Mouse (Mus musculus) forebrain, embryonic 10.5 days (tissue): ENCODE measurements around the gene Fasn. TPM values are rescaled to one million over a fixed set of nuclear protein-coding genes. Genes with fewer than 3 reads are reported as not detected.
"Not testable (repeated sequence)": the region's sequence is repeated elsewhere in the genome, so short reads cannot be mapped to it uniquely, and the experiment has no call there.

Source experiments
- DNase-seq: peaks from one replicate; pipeline ENCODE4 v3.0.0-alpha.2; 2017; ENCODE audit warnings: low spot score; ENCODE audit errors: extremely low spot score
- H3K27ac ChIP-seq: fragments of 300-500 bp; sonication (generic); 2 replicates; pipeline ENCODE4 v1.5.1; 2016; ENCODE audit warnings: mild to moderate bottlenecking
- H3K27me3 ChIP-seq: fragments of 300-500 bp; sonication (generic); 2 replicates; pipeline ENCODE4 v1.6.1; 2016; ENCODE audit warnings: mild to moderate bottlenecking; ENCODE audit not compliant: poor library complexity, severe bottlenecking
- H3K36me3 ChIP-seq: fragments of 300-500 bp; sonication (generic); replicated peaks from 2 replicates; pipeline ENCODE4 v1.6.1; 2016; ENCODE audit warnings: mild to moderate bottlenecking, moderate library complexity
- H3K4me1 ChIP-seq: fragments of 300-500 bp; sonication (generic); 2 replicates; pipeline ENCODE4 v1.6.1; 2016
- H3K4me3 ChIP-seq: fragments of 300-500 bp; sonication (generic); 2 replicates; pipeline ENCODE4 v1.5.1; 2016; ENCODE audit warnings: mild to moderate bottlenecking, moderate library complexity
- H3K9me3 ChIP-seq: fragments of 300-500 bp; sonication (generic); 2 replicates; pipeline ENCODE4 v1.6.1; 2016; ENCODE audit warnings: mild to moderate bottlenecking, moderate library complexity
- WGBS: fragments of 180-500 bp; shearing (Covaris S2); methylation state at CpG from one replicate; pipeline ENCODE4 v1.1.7; 2016; 5-methylcytosine and 5-hydroxymethylcytosine counted together
- polyA plus RNA-seq: library from polyadenylated mRNA; unstranded; fragments of >200 nt; fragmentation: Nextera tagmentation; extraction: Ambion mirVana; gene quantifications from 2 replicates; pipeline ENCODE4 v1.2.1, GENCODE M21; 2016

Gene Fasn
- polyA plus RNA-seq, 1 experiment from 2014 or later = 144 TPM

DNA sequence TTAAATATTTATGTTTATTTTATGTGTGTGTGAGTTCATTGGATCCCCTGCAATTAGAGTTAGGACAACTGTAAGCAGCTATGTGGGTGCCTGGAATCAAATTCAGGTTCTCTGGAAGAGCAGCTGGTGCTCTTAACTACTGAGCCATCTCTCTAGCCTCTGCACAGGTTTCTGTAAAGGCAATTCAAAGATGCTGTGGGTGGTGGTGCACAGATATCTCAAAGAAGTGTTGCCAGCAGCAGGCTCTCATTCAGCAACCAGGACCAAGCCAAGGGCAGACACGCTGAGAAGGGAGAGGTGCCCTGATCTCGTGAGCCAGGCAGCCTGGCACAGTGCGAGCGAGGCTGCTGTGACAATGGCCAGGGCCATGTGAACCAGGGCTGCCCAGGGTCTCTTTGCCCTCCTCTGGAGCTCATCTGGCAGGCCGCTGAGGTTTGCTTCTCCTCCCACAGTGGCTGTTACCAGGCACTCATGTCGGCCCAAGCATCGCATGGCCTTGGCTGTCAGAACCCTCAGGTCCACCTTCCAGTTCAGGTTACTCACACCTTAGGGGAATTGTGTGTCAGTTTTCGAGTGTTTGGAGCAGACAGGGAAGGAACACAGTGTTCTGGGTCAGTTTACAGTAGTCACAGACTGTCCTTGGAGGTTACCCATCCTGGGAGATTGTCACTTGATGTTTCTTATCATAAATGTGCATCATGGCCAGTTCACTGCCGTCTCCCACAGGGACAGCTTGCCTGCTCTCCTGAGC, 22.6 kb upstream of the Fasn start:
- Histone ChIP-seq H3K27me3 (no peaks in the 10 kb centered on the region), H3K9me3 (no peaks in the 10 kb centered on the region), H3K36me3 (peaks cover 14% of the 10 kb centered on the region; the same call in 1 of the 2 replicates), H3K27ac (no peak overlapping the region), H3K4me1 (peaks cover 6% of the 10 kb centered on the region), H3K4me3 (no peak overlapping the region)
- DNase-seq = no peak
- WGBS = 91% methylated on average over 9 of the region's 9 CpGs

DNA sequence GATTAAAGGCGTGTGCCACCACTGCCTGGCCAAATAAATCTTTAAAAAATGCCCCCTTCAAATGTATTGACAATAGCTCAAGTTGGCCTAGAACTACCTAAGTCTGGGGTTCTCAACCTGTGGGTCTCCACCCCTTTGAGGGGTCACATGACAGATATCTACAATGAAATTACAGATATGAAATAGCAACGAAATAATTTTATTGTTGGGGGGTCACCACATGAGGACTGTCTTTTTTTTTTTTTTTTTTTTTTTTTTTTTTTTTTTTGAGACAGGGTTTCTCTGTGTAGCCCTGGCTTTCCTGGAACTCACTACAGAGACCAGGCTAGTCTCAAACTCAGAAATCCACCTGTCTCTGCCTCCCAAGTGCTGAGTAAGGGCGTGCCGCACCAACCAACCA, 20.0 kb upstream of the Fasn start:
- no peaks in the 10 kb centered on the region for H3K9me3 ChIP-seq

DNA sequence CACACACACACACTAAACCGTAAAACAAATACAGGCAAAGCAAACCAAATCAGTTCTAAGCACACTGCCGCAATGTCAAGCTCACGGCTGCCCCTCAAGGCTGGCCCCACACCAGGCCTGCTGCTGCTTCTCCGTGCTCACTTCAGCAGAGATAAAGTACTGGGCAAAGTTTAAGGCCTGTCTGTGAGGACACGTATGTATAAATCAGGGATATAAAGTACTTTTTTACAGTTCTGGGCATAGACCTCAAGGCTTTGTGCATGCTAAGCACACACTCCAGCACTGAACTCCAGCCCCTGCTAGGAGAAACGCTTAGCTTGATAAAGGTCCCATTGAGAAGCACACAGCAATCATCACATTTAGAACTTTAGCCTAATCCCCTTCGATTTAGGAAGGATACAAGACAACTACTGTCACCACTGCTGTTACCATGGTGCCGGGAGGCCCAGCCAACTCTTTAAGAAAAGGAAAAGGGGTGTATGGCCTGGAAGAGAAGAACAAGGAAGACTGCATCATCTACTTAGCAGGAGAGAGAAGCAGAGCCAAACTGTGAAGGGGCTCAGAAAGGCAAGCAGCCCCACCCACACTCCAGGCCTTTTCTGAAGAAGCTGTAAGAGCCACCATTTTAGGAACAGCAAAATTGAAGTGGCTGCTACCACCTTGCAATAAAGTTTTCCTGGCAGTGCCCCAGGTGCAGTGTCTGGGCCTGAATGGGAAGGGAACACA, 9.4 kb upstream of the Fasn start:
- peaks cover 17% of the 10 kb centered on the region; the same call in 1 of the 2 replicates for H3K36me3 ChIP-seq
- DNase-seq = peak; percentile 44
- H3K27me3 ChIP-seq = no peaks in the 10 kb centered on the region
- 56% methylated on average over 8 of the region's 8 CpGs for WGBS
- peak overlapping the region; percentile 18; the same call in 1 of the 2 replicates for H3K4me3 ChIP-seq
- no peaks in the 10 kb centered on the region for H3K9me3 ChIP-seq
- peaks cover 42% of the 10 kb centered on the region for H3K4me1 ChIP-seq
- H3K27ac ChIP-seq = peak overlapping the region; percentile 75

More for the DNA sequence above, 20.0 kb upstream of the Fasn start:
- no peaks in the 10 kb centered on the region for H3K27me3 ChIP-seq
- no peak overlapping the region for H3K4me3 ChIP-seq
- no peak overlapping the region for H3K27ac ChIP-seq
- no peak for DNase-seq
- WGBS = 95% methylated on average over 4 of the region's 4 CpGs
- H3K4me1 ChIP-seq = no peaks in the 10 kb centered on the region
- H3K36me3 ChIP-seq = peaks cover 14% of the 10 kb centered on the region; the same call in 1 of the 2 replicates

DNA sequence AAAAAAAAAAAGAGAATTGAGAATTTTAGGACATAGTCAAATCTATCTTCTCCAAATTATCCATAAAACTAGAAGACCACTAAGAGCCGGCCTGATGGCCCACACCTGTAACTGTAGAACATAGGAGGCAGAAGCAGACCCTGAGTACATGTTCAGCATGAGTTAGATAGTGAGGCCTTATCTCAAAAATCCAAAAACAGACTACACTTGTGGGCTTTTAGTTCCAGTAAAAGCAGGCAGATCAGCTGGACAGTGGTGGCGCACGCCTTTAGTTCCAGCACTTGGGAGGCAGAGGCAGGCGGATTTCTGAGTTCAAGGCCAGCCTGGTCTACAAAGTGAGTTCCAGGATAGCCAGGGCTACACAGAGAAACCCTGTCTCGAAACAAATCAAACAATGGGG, 8.6 kb upstream of the Fasn start:
- H3K36me3 ChIP-seq = peaks cover 17% of the 10 kb centered on the region; the same call in 1 of the 2 replicates
- not testable (repeated sequence) for DNase-seq, H3K4me3 ChIP-seq, H3K27me3 ChIP-seq, H3K9me3 ChIP-seq
- WGBS = 92% methylated on average over 5 of the region's 5 CpGs
- H3K4me1 ChIP-seq = peaks cover 44% of the 10 kb centered on the region
- H3K27ac ChIP-seq = peak overlapping the region; percentile 75

DNA sequence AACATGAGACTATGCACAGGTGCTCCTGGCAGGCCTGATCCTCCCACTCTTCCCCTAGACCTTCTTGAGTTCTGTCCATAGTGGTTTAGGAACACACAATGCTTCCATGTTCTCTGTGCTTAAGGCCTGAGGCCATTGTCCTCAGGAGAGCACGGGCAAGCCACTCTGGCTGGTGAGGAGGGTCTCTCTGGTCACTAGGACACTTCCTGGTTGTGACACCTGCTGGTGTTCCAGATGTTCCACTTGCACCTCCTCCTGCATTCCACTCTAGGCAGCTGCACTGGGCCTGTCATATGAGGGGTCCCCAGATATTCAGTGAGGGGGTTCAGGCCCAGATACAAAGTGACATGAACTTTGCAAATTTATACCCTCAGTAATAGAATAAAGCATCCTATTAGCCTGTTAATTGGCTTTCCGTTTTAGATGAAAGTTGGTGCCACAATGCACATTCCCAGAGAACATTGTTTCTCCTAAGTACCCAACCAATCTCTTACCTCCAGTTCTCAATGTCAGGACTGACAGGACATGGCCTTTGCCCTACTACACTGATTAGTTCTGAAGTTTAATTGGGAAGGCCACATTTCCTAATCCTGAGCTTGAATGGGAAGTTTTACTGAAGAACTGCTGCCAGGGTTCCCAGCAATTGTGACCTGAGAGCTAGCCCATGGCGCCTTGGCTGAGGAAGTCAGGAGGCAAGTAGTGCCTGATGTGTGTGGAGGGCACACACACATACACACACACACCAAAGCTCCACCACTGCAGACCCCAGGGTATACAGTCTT, 7.5 kb upstream of the Fasn start:
- Histone ChIP-seq H3K27ac (peak overlapping the region; percentile 26; the same call in 1 of the 2 replicates), H3K4me1 (peaks cover 52% of the 10 kb centered on the region), H3K36me3 (peaks cover 17% of the 10 kb centered on the region; the same call in 1 of the 2 replicates), H3K27me3 (no peaks in the 10 kb centered on the region), H3K4me3 (no peak overlapping the region; the same call in 1 of the 2 replicates), H3K9me3 (no peaks in the 10 kb centered on the region)
- 78% methylated on average over 3 of the region's 3 CpGs for WGBS
- DNase-seq = no peak

DNA sequence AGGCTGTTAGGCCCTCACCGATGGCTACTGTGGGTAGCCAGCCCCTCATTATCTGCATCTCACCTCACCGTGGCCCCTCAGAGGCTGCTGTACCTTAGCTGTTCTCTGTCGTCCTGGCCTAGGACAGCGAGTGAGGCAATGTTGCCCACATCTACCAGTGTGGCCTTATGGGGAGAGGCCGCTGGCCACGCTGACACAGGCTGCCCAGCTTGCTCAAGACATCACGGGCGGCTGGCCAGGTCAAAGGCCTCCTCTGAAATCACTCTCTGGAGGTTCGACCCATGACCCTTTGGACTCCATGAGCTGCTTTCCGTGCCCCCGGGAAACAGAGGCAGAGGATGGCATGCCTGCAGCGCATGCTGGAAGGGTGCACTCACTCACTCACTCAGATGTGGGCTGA, 6.3 kb upstream of the Fasn start:
- peaks cover 26% of the 10 kb centered on the region for H3K36me3 ChIP-seq
- H3K27ac ChIP-seq = peak overlapping the region; percentile 54
- no peak overlapping the region for H3K4me3 ChIP-seq
- 89% methylated on average over 12 of the region's 12 CpGs for WGBS
- H3K27me3 ChIP-seq = no peaks in the 10 kb centered on the region
- no peak for DNase-seq
- H3K9me3 ChIP-seq = no peaks in the 10 kb centered on the region
- H3K4me1 ChIP-seq = peaks cover 63% of the 10 kb centered on the region

DNA sequence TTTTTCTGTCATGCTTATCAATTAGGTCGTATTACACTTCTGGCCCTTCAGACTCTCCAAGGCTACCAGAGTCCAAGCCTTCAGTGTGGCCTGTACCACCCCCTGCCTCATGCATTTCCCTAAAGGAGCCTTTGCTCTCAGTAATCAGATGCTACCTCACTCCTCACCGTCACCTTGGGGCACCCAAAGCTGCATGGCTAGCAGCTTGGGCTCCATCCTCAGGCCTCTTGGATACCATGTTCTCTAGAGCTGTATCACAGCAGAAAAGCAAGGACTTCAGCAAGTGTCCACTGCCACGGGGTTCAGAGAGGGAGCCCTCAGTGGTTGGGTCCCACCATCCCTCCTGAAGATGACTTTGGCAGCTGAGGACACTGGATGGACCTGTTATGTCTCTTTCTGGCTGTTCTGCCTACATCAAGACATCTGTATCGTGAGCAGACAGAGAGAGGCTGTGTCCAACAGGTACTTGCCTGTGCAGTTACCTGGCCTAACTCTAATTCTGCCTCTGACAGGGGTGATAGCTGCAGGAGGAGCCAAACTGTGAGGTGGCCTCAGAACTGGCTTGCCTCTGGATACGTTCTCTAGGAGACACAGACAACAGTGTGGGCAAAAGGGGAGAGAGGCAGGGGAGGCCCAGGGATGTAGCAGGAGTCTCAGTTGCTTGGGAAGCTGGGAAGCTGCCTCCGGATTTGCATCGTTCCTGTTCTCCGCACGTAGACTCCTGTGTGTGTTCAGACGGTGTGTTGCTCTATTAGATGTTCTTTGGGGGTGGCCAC, 5.6 kb upstream of the Fasn start:
- Histone ChIP-seq H3K9me3 (no peaks in the 10 kb centered on the region), H3K27ac (peak overlapping the region; percentile 54), H3K36me3 (peaks cover 27% of the 10 kb centered on the region), H3K4me3 (no peak overlapping the region), H3K27me3 (no peaks in the 10 kb centered on the region), H3K4me1 (peaks cover 68% of the 10 kb centered on the region)
- no peak for DNase-seq
- 89% methylated on average over 10 of the region's 10 CpGs for WGBS

DNA sequence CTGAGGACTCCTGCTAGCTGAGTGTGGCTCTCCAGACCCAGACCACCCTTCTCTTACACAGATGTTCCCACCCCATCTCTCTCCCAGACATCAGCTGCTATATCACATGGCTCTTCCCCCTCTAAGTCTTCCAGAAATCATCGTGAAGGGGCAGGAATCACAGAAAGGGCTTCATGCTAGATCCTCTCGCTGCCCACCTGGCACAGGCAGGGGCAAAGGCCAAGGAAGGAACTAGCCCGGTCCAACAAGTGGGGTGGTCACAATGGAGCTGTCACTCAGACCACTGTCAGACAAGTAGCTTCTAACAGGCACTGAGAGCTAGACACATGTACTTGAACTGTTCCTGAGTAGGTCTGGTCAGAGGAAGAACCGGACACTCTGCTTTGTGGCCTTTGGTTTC, 4.1 kb upstream of the Fasn start:
- DNase-seq = no peak
- WGBS = 75% methylated on average over 4 of the region's 4 CpGs
- no peaks in the 10 kb centered on the region for H3K27me3 ChIP-seq
- H3K4me3 ChIP-seq = no peak overlapping the region
- H3K27ac ChIP-seq = peak overlapping the region; percentile 99
- H3K9me3 ChIP-seq = no peaks in the 10 kb centered on the region
- peaks cover 57% of the 10 kb centered on the region for H3K4me1 ChIP-seq
- peaks cover 27% of the 10 kb centered on the region for H3K36me3 ChIP-seq

DNA sequence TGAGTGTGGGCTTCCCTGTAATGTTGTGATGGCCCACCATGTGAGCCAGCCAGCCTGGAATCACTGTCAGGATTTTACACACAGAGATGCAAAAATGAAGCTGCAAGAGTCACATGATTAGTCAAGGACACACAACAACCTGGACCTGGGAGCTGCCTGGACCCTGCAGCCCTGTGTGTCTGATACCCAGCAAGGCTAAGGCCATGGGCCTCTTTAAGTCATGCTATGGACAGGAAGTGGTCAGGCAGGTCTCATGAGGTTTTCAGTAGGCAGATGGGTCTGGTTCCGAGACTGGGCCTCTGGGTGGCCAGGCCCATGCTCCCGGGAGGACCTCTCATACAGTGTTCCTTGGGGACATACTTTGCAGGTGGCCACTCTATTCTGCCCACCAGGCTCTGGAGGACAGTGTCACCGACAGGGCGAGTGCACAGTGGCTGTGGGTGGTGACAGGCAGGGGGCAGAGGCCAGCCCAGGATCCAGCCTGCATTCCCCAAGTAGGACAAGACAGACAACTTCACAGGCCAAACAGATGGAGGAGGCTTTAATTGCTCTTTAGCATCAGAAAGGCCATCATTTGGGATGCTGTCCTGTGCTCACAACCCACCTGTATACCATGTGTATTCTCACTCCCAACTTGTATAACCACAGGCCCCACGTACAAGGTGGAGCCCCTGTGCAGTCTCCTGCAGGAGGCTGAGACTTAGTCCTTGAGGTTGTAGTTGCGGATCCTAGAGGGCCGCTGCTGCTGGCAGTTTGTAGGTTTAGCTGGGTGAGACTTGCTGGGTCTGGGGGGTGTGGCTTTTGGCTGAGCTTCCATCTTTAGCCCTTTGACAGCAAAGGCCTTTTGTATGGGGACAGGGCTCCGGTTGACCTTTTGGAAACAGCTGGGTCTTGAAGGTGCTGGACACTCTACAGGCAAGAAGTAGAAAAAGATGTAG, 1.9 kb upstream of the Fasn start:
- WGBS = 86% methylated on average over 8 of the region's 8 CpGs
- no peaks in the 10 kb centered on the region for H3K27me3 ChIP-seq
- H3K9me3 ChIP-seq = no peaks in the 10 kb centered on the region
- DNase-seq = no peak
- peak overlapping the region; percentile 99 for H3K27ac ChIP-seq
- peak overlapping the region; percentile 94; the same call in 1 of the 2 replicates for H3K4me3 ChIP-seq
- peaks cover 39% of the 10 kb centered on the region for H3K36me3 ChIP-seq
- peaks cover 62% of the 10 kb centered on the region for H3K4me1 ChIP-seq

DNA sequence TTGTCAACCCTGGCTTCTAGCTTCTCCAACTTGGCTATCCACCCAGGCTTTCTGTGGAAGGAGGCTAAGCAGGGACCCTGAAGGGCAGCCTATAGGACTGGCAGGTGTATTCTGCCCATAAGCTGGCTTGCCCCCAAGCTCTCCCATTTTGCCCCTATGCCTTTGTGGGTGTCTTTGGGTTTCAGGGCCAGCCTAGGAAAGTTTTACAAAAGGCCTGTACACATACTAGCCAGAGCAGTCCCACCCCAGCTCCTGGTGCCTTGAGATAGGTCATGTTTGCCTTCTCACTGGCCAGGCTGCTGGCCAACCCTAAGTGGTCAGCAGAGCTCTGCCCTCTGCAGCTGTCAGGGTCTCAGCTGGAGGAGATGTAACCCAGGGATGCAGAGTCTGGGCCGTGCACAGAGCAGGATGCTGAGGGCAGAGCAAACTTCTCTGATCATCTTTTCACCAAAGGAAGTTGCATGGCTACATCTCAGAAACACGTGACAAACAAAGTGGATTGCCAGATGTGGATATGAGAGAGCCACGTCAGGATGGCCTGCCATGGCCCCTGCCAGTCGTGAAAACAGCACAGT, 1.0 kb upstream of the Fasn start:
- Histone ChIP-seq H3K27me3 (no peaks in the 10 kb centered on the region), H3K36me3 (peaks cover 40% of the 10 kb centered on the region), H3K9me3 (no peaks in the 10 kb centered on the region), H3K27ac (peak overlapping the region; percentile 99), H3K4me3 (peak overlapping the region; percentile 94), H3K4me1 (peaks cover 63% of the 10 kb centered on the region)
- 53% methylated on average over 4 of the region's 4 CpGs for WGBS
- DNase-seq = no peak

DNA sequence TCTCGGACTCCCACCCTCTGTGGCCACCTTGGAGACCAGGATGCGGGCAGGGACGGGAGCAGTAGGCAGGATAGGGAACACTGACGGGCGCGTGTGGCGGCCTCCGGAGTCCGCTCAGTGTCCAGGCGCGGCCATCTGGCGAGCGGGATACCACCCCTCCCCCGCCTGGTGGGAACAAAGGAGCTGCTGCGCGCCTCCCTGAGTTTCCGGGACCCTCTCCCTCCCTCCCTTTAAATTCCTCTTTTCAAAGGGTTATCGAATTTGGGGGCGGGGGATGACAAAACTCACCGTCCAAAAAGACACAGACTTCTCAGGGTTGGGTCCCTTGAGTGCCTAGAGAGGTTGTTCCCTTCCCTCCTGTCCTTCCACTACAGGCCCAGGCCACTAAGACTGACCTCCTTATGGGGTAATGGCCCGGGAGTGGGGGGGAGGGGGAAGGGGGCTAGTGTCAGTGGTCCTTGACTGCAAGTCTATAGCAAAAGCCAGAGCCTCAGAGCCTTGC, 491 bp upstream of the Fasn start:
- Histone ChIP-seq H3K4me1 (peaks cover 63% of the 10 kb centered on the region), H3K36me3 (peaks cover 42% of the 10 kb centered on the region), H3K27ac (peak overlapping the region; percentile 99), H3K4me3 (peak overlapping the region; percentile 94), H3K27me3 (no peaks in the 10 kb centered on the region), H3K9me3 (no peaks in the 10 kb centered on the region)
- no peak for DNase-seq
- WGBS = under 1% methylated on average over 21 of the region's 21 CpGs
